Mouse (Mus musculus) right cerebral cortex, adult 2 months (tissue): ENCODE measurements around the gene Dnajc27.

Experiments
- DNase-seq, 2 experiments: peaks; one replicate each; pipeline ENCODE4 v3.0.0; 2021 to 2022; ENCODE audit warnings: low spot score in 2 of 2

Gene Dnajc27

DNA sequence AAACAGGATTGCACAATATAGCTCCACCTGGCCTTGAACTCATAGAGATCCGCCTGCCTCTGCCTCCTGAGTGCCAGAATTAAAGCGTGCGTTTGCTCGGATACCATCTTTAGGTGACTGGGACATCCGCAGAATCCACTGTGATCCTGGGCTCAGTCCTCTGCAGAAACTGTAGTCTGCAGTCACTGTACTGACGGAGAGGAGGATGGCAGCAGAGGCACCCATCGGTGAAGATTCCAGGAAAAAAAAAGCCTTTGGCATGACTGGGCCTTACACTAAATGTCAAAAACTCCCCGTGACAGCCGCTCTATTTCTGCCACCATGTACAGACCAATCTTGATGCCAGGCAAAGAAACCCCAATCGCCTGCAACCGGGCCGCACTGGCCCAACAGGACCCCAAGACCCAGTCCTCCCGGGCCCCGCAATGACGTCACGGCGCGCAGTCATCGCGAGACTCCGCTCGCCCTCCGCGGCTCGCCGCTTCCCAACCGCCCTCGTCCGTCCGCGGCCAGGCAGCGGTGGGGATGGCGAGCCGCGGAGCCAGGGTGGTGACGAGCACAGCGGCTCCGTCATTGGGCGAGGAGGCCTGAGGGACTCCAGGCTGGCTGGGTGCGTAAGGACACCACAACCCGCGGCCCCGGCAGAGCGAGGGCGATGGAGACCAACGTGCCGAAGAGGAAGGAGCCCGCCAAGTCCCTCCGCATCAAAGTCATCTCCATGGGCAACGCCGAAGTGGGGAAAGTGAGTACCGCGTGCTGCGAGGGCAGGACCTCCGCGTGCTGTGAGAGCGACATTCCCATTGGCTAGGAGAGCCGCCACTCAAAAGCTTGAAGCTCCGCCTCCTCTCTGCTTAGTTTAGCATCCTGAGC lies at the start of gene Dnajc27:
Dnajc27 (plus strand) TSS at position 452 of the 870 bp plus-strand sequence.
- peak; percentile 97 to 99 for DNase-seq

DNA sequence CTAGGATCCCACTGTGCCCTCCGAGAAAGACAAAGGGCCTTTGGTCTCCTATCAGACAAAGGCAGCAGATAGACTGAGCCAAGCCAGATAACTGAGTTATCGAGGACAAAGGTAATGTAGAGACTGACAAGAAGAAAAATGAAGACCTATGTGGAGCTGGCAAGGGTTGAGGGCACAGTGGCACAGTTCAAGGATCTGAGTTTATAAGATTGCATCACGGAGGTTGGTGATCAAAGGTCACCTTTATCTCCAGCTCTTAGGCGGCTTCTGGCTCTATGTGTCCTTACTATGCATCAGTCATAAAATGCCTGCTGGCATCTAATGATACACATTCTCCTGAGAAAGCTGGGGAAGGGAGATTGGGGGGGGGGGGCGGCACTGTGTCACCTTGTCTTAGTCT lies 46.2 kb upstream of the Dnajc27 start:
- no peak for DNase-seq

DNA sequence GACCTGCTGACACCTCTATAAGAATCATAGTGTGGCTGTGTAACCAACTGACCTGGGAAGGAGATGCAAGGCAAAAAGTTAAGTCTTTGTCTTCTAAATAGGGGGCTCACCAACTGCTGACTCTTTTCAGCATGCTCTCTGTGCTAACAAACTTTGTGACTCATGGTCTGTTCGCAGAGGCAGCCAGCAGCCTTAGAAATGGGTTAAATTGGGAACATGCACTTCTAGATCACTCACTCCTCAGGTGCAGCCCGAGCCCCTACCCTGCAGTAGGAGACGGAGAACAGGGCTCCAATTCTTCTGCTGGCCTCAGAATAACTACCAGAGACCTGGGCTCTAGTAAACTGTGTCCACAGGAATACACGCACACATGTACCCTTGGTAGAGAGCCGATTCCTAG lies 44.9 kb upstream of the Dnajc27 start:
- peak in 1 of 2 experiments; percentile 43 for DNase-seq

DNA sequence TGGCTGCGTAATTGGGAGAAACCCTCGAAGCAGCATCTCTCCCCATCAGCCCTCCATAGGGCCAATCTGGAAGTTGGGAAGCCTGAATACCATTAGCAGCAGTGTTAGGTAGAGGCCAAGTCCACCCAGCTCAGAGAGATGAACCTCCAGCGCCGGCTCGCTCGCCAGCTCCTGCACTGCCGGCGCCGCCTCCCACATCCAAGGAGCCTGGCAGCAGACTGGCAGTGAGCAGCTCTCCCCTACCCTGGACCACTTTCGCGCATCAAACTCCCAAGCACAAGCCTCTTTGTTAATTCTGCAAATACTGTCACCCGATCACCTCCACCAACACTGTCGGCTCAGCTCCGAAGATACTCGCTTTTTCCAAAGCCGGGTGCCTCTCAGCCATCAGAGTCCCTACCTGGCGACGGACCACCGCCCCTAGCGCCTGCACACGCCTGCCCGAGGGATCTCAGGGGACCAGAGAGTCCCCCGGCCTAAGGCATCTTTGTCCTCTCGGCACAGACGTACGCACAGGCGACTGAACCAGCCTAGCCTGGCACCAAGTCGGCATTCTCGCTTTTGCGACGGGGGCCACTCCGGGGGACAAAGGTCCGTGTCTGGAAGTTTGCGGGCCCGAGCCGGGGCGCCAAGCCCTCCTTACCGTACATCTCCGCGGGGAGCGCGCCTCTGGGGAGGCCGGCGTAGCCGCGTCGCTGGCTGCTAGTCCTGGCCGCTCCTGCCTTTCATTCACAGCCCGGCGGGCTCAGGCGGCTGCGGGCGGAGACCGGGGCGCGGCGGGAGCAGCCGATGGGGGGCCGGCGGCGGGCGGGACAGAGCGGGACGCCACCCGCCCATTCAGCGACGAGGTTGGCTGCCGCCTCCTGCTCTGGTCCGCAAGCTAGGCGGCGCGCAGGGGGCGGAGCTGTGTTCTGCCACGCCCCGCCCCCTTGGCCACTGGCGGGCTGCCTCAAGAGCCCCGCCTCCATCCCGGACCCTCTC lies 44.0 kb upstream of the Dnajc27 start, which contains the start of gene Efr3b:
Efr3b (minus strand) TSS at position 855 of the 981 bp plus-strand sequence.
- DNase-seq, result peak; percentile 78 to 88

DNA sequence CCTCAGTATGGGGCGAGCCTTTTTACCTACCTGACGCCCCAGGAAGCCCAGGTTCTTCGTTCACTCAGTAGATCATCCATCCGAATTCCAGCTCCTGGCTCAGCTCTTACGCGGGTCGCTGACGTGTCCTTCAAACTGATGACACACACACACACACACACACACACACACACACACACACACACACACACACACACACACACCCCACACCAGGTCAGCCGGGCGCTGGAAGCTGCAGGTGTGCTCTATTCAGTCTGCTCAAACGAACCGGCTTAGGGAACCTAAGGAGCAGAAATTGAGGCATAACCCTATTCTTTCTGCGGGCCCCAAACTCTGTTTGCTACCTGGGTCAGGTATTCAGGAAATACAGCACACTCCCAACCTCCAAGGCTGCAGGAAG lies 43.3 kb upstream of the Dnajc27 start:
- no peak for DNase-seq

DNA sequence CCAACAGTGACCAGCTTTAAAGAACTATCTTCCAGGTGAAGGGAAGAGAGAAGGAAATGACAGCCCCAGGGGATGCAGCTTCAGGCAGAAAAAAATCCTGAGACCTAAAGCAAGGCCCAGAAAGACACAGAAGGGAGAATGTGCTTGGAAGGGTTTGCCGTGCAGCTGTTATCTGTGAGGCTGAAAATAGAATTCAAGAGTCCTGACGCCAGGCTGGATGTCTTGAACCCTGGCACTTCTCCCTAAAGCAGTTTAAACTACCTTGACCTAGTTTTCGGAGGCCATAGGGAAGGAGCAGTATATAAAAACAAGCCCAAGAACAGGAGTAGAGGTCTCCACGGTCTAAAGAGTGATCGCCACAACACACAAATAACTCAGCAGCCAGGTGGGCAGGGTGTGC lies 40.0 kb upstream of the Dnajc27 start:
- no peak for DNase-seq

DNA sequence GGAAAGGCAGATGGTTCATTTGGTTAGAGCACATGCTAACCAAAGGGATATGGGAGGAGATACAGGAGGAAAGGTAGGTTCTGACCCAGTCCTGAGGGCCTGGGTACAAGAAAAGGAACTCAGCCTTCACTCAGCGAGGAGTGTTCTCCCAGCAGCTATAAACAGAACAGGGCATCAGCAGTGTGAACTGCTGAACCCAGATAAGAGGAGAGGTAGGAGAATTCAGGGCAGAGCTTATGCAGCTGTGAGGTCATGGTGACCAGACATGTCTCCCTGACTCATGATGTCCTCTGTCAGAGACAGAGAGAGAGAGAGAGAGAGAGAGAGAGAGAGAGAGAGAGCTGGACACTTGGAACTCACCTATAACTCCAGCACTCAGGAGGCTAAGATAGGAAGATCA lies 36.4 kb upstream of the Dnajc27 start:
- DNase-seq, result no peak

DNA sequence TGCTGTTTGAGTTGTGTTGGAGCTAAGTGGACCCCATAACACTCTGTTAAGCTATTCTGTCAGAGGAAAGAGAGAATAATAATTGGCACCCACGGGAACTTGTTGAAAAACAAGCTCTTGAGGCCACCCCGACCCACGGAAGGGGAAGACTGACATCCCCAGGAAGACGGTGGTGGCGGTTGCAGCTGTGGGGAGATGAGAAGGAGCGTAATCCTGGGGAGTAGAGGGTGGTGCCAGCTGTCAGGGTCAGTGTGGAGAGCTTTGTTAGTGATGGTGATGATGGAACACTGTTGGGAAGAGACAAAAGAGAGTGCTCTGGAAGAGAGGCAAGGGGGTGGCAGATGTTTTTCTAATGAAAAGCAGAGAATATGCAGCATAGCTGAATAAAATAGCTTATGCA lies 34.4 kb upstream of the Dnajc27 start:
- no peak for DNase-seq

DNA sequence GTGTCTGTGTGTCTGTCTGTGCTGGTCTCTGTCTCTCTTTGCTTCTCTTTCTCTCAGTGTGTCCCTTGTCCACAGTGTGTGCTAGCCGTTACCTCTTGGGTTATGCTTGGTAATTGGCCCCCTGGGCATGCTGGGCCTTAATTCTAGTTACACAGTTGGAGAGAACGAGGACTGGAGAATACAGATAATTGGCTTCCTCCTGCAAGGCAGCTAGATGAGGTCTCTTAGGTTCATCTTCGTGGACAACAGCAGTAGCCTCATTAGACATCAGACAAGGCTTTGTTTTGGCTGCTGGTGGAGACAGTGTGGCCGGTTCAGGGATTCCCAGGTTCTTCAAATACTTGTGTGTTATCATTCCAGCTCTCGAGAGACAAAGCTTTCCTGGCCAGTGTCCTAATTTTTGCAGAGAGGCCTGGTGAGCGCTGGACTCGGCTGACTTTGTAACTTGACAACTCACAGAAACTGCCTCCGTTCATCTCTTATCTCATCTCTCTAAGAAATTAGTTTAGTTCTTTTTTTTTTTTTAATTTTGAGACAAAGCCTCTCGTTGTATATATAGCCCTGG lies 31.4 kb upstream of the Dnajc27 start:
- no peak for DNase-seq

DNA sequence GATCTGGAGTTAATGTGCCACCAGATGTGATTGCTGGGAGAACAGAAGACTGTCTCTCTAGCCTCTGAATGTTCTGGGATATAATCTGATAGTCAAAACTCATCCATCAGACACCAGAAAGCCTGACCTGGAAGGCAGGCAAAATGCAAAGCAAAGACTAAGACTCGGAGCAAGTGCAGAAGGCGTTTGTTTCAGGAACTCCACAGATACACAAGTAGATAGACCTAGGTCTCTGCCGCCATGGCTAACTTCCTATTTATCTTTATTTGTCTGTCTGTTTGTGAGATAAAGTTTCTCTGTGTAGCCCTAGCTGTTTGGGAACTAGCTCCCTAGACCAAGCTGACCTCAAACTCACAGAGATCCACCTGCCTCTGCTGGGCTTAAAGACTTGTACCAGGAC lies 28.7 kb upstream of the Dnajc27 start:
- DNase-seq, result no peak

DNA sequence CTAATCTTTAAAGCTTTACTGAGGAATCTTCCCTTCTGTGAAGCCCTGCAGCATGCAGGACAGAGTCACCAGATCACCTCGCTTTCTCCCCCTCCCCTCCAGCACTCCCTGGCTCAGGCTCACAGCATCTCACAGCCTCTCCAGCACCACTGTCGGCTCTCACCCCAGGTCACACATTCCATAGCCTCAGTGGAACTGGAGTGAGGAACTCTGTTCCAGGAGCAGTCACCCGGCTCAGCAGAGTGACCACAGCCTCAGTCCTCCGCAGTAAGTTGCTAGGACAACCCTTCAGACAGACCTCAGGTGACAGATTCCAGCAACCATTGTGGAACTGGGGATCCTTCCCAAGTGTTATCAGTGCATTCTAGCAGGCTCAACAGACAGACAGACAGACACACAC lies 27.5 kb upstream of the Dnajc27 start:
- no peak for DNase-seq

DNA sequence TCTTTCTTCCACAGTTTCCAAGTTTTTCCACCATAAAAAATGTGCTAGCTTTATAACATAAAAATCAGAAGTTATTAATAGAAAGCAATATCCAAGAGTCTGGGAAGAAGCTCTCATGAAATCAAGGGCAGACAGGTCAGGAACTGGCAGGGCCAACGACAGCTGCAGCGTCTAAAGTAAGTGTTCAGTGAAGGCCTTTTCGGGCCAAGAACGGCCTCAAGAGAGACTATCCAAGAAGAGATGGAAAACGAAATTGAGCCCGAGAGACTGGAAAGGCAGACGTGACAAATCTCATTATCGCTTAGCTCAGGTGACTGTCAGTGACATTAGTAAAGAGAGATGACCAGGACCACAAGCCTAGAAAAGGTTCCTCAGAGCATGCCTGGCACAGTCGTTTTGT lies 24.1 kb upstream of the Dnajc27 start:
- no peak for DNase-seq

DNA sequence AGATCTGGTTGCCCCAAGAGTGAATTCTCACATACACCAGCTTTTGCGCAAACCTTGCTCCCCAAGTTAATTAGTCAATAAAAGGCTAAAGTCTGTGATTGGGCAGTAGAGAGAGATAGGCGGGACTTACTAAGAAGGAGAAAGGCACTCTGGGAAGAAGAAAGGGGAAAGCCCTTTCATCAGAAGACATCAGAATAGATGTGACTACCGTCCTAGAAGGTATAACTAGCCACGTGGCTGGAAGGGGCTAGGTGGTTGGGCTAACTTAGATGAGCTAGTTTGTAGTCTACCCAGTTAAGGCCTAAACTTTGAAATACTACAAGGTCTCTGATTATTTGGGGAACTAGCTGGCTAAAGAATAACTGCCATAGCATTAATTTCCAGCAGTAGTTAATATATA lies 22.7 kb upstream of the Dnajc27 start:
- no peak for DNase-seq

DNA sequence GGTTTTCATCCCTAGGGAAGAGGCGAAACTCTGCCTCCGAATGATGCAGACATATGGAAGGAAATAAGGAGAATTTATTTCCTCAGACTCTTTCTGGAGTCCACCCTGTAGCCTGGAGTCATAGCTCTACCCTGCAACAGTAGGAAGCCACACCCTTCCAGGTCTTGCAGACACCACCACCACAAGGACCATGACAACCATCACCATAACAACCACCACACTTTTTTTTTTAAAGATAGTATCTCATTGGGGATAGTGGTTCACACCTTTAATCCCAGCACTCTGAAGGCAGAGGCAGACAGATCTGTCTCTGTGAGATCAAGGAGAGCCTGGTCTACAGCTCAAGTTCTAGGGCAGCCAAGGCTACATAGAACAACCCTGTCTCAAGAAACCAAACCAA lies 16.9 kb upstream of the Dnajc27 start:
- no peak for DNase-seq

DNA sequence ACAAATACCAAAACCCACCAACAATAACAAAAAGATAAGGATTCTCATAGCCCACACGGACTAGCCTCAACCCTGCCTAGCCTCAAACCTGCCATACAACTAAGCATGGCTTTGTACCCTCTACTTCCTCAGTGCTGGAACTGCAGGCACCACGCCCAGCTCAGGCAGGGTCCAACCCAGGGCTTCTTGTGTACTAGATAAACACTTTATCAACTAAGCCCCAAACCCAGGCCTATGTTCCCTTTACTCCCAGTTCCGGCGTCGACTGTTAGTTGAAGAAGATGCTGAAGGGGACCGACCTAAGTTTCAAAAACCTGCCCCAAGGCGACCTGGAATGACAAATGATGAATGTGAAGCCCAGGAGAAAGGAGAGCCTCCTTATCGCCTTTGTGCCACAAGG lies 16.4 kb upstream of the Dnajc27 start:
- DNase-seq, result no peak

DNA sequence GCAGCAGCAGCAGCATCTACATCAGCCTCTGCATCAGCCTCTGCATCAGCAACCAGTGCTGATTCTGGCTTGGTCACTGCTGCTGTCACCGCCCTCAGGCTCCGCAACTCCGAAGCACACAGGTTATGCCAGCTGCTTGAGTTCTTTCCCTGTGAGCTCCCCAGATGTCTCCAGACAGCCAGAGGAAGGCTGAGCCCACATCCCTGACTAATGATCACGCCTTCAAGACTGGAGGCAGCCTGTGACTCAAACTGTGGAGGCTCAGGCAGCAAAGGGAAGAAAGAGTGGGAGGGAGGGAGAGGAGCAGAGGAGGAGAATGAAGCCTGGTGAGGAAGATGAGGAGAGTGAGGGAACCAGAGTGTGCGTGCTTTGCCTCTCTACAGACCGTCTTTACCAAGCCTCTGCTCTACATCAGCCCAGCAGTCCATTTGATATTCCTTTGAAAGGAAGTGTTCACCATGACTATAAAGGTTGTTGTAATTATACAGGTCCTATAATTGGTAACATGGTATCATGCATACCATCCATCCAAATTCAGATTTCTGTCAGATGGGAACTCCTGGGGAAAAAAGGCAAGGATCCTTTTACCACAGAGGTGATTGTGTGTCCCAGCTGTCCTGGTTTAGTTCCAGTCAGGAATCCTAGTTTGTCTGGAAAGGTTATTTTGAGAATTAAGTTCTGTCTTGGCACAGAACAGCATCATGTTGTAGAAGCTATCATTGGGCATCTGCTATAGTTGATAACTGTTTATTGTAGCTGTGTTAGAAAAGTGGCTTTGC lies 15.5 kb upstream of the Dnajc27 start:
- DNase-seq, result peak; percentile 73 to 74

DNA sequence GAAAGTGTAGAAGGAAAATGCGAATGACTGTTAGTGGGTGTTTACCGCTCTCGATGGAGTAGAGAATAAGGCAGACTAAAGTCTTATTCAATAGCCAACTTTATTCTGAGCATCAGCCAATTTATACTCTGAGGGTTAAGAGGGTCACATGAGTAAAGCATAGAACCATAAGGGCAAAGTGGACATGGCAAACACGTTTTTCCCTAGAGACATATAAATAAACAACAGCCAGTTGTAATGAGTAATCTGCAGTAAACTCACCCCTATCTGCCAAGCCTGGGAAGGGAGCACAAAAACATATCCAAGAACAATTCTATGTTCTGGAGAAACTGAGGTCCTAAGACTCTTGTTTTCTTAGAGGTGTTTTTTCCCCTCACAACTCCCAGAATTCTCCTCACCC lies 13.8 kb upstream of the Dnajc27 start:
- no peak for DNase-seq

DNA sequence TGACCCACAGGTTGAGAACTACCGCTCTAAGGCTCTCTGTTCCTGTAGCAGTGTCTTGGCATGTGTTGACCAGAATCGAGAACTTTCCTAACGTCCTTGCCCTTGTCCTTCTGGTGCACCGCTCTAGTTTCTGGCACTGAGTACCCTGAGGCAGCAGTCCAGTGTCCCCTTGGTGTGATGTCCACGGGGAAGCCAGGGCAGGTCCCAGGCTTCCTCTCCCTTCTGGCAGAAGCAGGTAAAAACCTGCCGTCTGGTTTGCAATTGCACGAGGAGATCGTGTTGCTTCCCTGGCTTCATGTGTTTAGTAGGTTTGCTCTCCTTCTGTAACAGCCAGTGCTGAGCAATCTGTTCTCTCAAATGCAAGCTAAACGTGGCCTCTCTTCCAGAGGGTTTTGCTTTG lies 10.7 kb upstream of the Dnajc27 start:
- DNase-seq, result no peak

DNA sequence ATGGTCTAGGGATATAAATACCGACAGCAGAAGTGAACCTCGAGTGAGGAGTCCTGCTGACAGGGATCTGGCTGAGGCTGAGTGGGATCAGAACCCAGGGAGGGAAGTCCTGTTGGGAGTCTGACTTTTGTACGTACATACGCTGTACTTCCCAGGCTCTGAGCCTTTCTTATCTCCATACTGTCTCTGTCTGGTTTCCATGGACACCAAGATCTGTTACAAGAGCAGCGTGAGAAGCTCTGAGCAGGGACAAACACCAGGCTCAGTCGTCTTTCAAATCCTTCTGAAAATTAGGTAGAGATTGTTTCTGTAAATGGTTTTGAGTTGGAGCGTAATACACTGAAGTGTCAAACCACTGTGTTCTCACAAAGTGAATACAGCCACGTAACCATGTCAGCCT lies 7.0 kb upstream of the Dnajc27 start:
- DNase-seq, result no peak

DNA sequence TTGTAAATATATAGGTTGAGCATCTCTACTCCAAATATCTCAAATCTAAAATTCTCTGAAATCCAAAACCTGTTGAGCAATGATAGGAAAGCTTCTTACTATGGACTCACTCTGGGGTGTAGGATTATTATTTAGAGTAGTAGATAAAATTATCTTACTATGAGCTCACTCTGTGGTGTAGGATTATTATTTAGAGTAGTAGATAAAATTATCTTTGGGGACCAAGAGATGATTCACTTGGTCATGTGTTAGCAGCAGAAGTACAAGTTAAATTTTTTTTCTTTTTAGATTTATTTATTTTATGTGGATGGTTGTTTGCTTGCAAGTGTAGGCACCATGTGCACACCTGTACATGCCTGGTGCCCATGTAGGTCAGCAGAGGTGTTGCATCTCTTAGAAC lies 6.0 kb upstream of the Dnajc27 start:
- DNase-seq, result no peak

DNA sequence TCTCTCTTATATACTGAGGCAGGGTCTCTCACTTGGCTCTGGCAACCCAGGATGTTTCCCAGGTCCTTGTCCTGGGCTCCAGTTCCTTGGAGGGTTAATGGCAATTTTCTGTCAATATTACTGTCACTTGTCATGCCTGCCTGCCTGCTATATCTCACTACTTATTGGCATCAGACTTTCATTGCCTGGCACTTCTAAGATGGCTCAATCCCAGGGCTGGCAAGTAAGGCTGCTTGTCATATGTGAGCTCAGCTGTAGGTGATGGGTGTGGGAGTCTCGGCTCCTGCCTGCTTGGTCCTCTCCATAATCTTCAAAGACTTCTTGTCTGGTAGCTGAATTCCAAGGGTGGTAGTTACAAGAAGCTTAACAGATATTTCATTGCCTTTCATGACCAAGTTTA lies 4.3 kb upstream of the Dnajc27 start:
- DNase-seq, result no peak
